Mouse (Mus musculus) embryonic facial prominence, embryonic 13.5 days (tissue): ENCODE results near the gene Ckm. TPM values are rescaled to one million over a fixed set of nuclear protein-coding genes. Genes with fewer than 3 reads are reported as not detected.
A peak's percentile ranks its signal among the peaks of the same experiment; 100 is the strongest.

ENCODE experiments used
- ATAC-seq: fragments of 200-750 bp; cut with Nextera tagmentation; 2 replicates; pipeline ENCODE4 v1.8.0; 2017; ENCODE audit warnings: low read depth; ENCODE audit not compliant: insufficient number of reproducible peaks, insufficient read depth, low FRiP score, low TSS enrichment
- H3K27ac ChIP-seq: fragments of 300-500 bp; sonication (generic); 2 replicates; pipeline ENCODE4 v1.5.1; 2015; ENCODE audit warnings: moderate library complexity, mild to moderate bottlenecking, inconsistent platforms
- H3K27me3 ChIP-seq: fragments of 300-500 bp; sonication (generic); 2 replicates; pipeline ENCODE4 v1.6.1; 2015; ENCODE audit warnings: mild to moderate bottlenecking, inconsistent platforms
- H3K36me3 ChIP-seq: fragments of 300-500 bp; sonication (generic); 2 replicates; pipeline ENCODE4 v1.6.1; 2015; ENCODE audit warnings: mild to moderate bottlenecking, inconsistent platforms
- H3K4me1 ChIP-seq: fragments of 300-500 bp; sonication (generic); 2 replicates; pipeline ENCODE4 v1.6.1; 2015; ENCODE audit warnings: inconsistent platforms
- H3K4me2 ChIP-seq: fragments of 300-500 bp; sonication (generic); 2 replicates; pipeline ENCODE4 v1.6.1; 2015; ENCODE audit warnings: moderate library complexity, mild to moderate bottlenecking, inconsistent platforms
- H3K4me3 ChIP-seq: fragments of 300-500 bp; sonication (generic); 2 replicates; pipeline ENCODE4 v1.5.1; 2015; ENCODE audit warnings: mild to moderate bottlenecking, inconsistent platforms
- H3K9ac ChIP-seq: fragments of 300-500 bp; sonication (generic); 2 replicates; pipeline ENCODE4 v1.6.1; 2015; ENCODE audit warnings: mild to moderate bottlenecking, inconsistent platforms
- H3K9me3 ChIP-seq: fragments of 300-500 bp; sonication (generic); 2 replicates; pipeline ENCODE4 v1.6.1; 2016; ENCODE audit warnings: inconsistent platforms
- WGBS: fragments of 180-500 bp; shearing (Covaris S2); methylation state at CpG from one replicate; pipeline ENCODE4 v1.1.7; 2015; ENCODE audit warnings: mixed read lengths; 5-methylcytosine and 5-hydroxymethylcytosine counted together
- microRNA counts: library from miRNA; unstranded; fragments of <30 nt; microRNA quantifications from one replicate; lab custom pipeline; 2016
- microRNA-seq: library from miRNA; unstranded; fragments of <30 nt; microRNA quantifications from one replicate; pipeline ENCODE4, GENCODE M21; 2016
- polyA plus RNA-seq: library from polyadenylated mRNA; unstranded; fragments of >200 nt; fragmentation: Nextera tagmentation; extraction: Ambion mirVana; gene quantifications from 2 replicates; pipeline ENCODE4 v1.2.1, GENCODE M21; 2015

Ckm gene
- polyA plus RNA-seq, 1 experiment from 2014 or later: not detected

DNA sequence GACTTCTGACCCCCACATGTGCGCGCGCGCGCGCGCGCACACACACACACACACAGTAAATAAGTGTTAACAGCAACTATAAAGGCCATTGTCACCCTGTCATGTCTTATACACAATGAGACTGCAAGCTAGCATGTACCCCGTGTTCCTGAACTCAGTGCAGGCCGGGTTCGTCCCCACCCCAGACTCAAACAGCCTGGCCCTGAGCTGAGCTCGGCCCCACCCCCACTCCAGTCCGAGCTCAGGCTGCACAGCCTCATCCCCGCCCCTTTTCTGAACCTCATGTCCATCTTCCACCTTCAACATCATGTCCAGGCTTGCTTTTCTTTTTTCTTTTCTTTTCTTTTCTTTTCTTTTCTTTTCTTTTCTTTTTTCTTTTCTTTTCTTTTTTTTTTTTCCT, 65.7 kb downstream of the Ckm start:
- no peak overlapping the region for H3K27ac ChIP-seq
- no peak overlapping the region for H3K4me3 ChIP-seq
- no peaks in the 10 kb centered on the region for H3K36me3 ChIP-seq
- no peak for ATAC-seq
- no peak overlapping the region for H3K9ac ChIP-seq
- 9% methylated on average over 14 of the region's 14 CpGs for WGBS
- H3K27me3 ChIP-seq: peaks cover 80% of the 10 kb centered on the region
- H3K4me2 ChIP-seq: no peak overlapping the region
- peaks cover 6% of the 10 kb centered on the region for H3K4me1 ChIP-seq
- H3K9me3 ChIP-seq: no peaks in the 10 kb centered on the region

DNA sequence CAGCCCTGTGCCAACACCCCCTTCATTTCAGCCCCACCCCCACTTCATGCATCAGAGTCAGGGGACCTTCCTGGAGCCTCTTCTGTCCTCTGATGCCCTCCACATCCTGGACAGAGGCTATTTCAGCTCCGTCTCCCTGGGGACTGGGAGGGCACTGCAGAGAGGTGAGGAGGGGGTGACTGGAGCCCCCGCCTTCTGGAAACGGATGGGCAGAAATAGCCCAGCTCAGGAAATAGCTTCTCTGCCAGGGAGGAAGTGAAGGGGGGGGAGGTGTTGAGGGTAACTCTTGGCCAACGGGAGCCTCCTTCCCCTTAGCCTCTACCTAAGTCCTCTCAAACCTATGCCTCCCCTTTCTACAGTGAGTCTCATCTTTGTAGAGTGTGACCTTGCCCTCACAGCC, 67.8 kb downstream of the Ckm start:
- Histone ChIP-seq H3K36me3 (no peaks in the 10 kb centered on the region), H3K9ac (no peak overlapping the region), H3K27ac (no peak overlapping the region), H3K27me3 (peaks cover 88% of the 10 kb centered on the region), H3K4me1 (0 out of 2 replicates have a peak, but pooled peaks cover 3% of the 10 kb centered on the region), H3K4me3 (no peak overlapping the region), H3K4me2 (no peak overlapping the region), H3K9me3 (no peaks in the 10 kb centered on the region)
- ATAC-seq: no peak
- WGBS: 36% methylated on average over 4 of the region's 4 CpGs

MicroRNAs within 50 kb of the gene (microRNA counts, 519-probe panel; counts per million panel counts)
- microRNA mmu-miR-343 (lab: Ali Mortazavi, UCI): 236 counts per million, percentile 44 among the panel's probes with 10 or more counts

Small RNAs within 50 kb of the gene (microRNA-seq; reads per million reads assigned to microRNA genes)
- not detected for gene Mir343

Other genes with a start within 250 kb of the Ckm start
- 0.37 and 0.56 TPM in 2 replicates for gene Gipr, start 238.6 kb upstream of the Ckm start, polyA plus RNA-seq
- gene Eml2, start 228.4 kb upstream of the Ckm start, polyA plus RNA-seq: 5.1 and 7.2 TPM in 2 replicates
- 1.6 and 1.9 TPM in 2 replicates for gene Gpr4, start 192.2 kb upstream of the Ckm start, polyA plus RNA-seq
- 36.2 and 38.2 TPM in 2 replicates for gene Opa3, start 176.4 kb upstream of the Ckm start, polyA plus RNA-seq
- gene Vasp, start 133.0 kb upstream of the Ckm start, polyA plus RNA-seq: 57.3 and 64.0 TPM in 2 replicates
- not detected in 2 replicates for gene Ppm1n, start 124.7 kb upstream of the Ckm start, polyA plus RNA-seq
- gene Rtn2, start 122.2 kb upstream of the Ckm start, polyA plus RNA-seq: 10.2 and 11.7 TPM in 2 replicates
- gene Fosb, start 94.7 kb upstream of the Ckm start, polyA plus RNA-seq: 0.06 and 0.23 TPM in 2 replicates
- gene Ercc1, start 60.0 kb upstream of the Ckm start, polyA plus RNA-seq: 93.2 and 106 TPM in 2 replicates
- gene Cd3eap, start 45.3 kb upstream of the Ckm start, polyA plus RNA-seq: 29.4 and 30.5 TPM in 2 replicates
- gene Ppp1r13l, start 45.0 kb upstream of the Ckm start, polyA plus RNA-seq: 8.3 and 12.6 TPM in 2 replicates
- 17.0 and 17.4 TPM in 2 replicates for gene Ercc2, start 22.8 kb upstream of the Ckm start, polyA plus RNA-seq
- gene Klc3, start 672 bp upstream of the Ckm start, polyA plus RNA-seq: 14.5 and 14.8 TPM in 2 replicates
- 10.2 and 12.4 TPM in 2 replicates for gene Mark4, start 54.0 kb downstream of the Ckm start, polyA plus RNA-seq
- 0.73 and 0.84 TPM in 2 replicates for gene Exoc3l2, start 58.6 kb downstream of the Ckm start, polyA plus RNA-seq
- gene Bloc1s3, start 103.6 kb downstream of the Ckm start, polyA plus RNA-seq: 2.3 and 2.7 TPM in 2 replicates
- gene Trappc6a, start 103.6 kb downstream of the Ckm start, polyA plus RNA-seq: 60.2 and 64.1 TPM in 2 replicates
- 0.08 and 0.15 TPM in 2 replicates for gene Nkpd1, start 113.1 kb downstream of the Ckm start, polyA plus RNA-seq
- gene Ppp1r37, start 158.3 kb downstream of the Ckm start, polyA plus RNA-seq: 26.0 and 30.3 TPM in 2 replicates
- gene Zfp296, start 172.5 kb downstream of the Ckm start, polyA plus RNA-seq: 0.67 and 0.83 TPM in 2 replicates
- gene Gemin7, start 172.8 kb downstream of the Ckm start, polyA plus RNA-seq: 169 and 174 TPM in 2 replicates
- gene Clasrp, start 199.7 kb downstream of the Ckm start, polyA plus RNA-seq: 61.2 and 73.9 TPM in 2 replicates
- gene Relb, start 224.7 kb downstream of the Ckm start, polyA plus RNA-seq: 7.5 and 10.5 TPM in 2 replicates